Mouse (Mus musculus) embryo, embryonic 11 days (tissue): ENCODE measurements around the gene Snrnp25.

ENCODE experiments used
- DNase-seq: peaks from one replicate; pipeline ENCODE4 v3.0.0-alpha.2; 2015

Snrnp25 gene

DNA sequence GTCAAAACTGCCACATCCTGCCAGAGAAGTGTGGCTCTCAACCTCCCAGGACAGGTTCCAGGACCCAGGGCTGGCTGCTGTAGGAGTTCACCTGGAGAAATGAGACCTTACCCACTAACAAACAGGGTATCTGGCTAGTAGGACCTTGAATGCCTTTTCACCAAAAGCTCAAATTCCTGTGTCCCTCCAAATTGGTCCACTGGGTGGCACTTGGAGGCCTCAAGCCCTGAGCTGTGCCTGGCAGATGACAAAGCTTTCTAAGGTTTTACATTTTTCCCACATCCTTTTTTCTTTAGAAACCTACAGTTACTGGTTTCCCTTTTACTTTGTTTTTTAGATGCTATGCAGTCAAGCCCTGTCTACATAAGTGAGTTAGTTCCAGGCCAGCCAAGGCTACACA lies 41.9 kb downstream of the Snrnp25 start:
- no peak for DNase-seq

DNA sequence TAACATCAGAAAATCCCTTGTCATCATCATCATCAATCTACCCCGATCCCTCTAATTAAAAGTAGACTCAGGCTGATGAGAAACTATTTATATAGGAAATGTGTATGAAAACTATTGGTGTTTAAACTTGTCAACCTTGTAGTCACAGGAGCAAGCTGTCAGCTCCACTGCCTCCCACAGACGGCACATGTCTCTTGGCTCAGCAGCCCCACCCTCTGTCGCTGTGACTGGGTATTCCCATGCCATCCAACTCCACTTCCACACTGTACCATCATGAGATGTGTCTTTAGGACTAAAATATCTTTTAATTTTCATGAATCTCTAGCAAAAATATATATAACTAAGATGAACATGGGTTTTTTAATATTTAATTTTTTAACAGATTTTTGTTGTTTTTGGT lies 43.1 kb downstream of the Snrnp25 start:
- no peak for DNase-seq

DNA sequence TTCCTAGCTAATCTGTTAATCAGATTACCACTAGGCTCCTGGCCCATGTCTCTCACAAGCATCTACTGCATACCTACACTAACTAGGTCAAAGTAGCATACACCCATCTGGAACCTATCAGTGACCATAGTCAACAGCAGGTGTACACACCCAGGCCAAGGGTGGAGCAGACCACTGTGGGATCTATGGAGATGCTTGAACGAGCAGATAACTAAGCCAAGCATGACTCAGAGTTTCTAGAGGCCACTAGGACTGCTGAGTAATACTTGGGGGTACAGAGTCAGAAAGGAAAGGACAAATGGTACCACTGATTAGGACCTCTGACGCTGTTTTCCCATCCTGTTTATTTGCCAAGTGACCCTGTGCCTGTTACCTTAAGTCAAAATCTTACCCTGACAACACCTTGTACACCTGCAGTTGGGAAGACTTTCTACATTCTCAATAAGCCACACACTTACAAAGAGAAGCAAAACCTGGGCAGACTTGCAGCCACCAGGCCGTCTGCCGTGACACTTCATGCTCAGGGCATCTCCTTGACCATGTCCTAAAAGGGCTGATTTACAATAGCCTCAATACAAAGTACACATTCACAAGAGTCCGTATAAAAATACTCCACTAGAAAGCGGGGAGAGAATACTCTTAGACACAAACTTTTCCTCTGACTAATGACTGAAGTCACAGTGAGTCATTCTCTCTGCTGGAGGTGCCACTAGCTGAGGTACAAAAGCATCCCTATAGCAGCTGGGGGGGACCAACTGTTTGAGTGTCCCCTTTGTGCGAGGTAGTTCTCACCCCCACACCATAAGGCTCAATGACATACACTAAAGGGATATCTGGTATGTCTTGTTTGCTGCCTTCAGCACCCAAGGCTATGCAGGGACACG lies 45.9 kb downstream of the Snrnp25 start:
- DNase-seq: no peak

DNA sequence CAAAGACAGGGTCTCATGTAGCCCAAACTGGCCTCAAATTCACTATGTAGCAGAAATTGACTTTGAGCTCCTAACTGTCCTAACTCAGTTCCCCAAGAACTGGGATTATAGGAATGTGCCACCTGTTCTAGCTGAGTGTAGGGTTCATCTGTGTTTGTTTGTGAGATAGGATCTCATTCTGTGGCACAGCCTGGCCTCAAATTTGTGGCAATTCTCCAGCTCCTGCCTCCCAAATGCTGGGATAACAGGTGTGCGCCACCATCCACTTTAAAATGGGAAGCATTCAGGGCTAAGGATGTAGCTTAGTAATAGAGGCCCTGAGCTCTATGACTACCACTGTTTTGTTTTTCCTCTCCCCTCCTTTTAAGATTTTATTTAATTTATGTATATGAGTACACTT lies 47.9 kb downstream of the Snrnp25 start:
- no peak for DNase-seq

DNA sequence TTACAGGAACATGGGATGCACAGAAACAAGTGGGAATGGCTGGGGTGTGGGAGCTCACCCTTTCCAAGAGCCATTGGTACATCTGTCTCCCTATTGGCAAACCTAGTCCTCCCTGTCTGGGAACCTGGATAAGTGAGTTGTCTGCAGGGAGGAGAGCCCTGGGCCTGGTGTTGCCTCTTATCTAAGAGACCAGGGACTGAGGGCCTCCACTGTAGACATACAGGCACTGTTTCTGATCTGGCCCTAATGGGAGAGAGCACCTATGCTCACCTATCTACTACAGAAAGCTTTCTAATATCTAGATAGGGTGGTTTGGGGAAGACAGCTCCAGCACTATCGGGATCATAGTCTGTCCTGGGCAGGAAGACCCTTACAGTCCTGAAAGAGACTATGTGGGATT lies 50.9 kb downstream of the Snrnp25 start:
- DNase-seq: no peak

DNA sequence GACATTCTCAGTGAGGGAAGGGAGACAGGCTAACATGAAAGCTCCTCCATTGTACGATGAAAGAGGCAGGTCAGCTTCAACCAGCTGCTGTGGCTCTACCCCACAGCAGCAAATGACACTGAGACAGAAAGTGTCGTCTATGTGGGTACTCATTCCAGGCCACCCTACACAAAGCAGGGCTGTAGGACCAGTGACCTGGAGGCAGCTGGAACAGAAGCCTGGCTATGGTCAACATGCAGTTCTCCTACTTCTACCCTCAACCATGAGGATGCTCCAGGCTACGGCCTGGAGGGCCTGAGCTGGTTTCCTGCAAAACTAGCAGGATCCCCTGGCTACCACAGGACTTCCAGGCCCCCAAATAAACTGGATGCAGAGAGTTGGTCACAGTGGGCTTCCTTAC lies 51.4 kb downstream of the Snrnp25 start:
- DNase-seq: no peak
